Mouse (Mus musculus) heart, adult 9 months (tissue): ENCODE data around the gene 6330403K07Rik.

Experiments used
- DNase-seq, 2 experiments: peaks; one replicate each; pipeline ENCODE4 v3.0.0; 2022; ENCODE audit warnings: low spot score in 2 of 2

6330403K07Rik gene

DNA sequence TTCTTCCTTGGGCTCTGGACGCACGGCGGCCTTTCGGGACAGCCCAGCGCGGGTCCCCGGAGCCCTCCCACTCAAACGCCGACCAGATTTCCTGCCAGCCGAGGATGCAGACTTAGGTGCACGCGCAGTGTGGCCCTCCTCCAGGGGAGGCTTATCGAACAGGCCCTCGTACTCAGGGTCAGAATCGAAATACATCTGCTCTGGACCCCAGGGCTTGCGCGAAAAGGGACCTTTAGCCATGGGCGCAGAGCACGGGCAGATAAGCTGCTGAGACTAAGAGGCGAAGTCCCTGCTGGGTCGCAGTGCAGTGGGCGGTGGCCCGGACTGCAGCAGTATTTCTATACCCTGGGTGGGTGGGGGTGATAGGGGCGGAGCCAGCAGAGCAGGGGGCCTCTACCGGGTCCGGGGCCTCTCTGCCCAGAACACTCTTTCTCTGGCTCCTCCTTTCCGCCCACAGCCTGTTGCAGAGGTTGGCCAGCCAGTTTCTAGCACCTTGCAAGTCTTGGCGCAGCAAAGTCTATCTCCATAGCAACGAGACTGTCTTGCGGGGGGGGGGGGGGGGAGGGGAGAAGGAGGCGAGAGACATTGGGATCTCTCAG lies at the start of gene 6330403K07Rik:
Gene 6330403K07Rik (minus strand): TSS at position 351 of the 599 bp plus-strand sequence.
- DNase-seq = no peak

DNA sequence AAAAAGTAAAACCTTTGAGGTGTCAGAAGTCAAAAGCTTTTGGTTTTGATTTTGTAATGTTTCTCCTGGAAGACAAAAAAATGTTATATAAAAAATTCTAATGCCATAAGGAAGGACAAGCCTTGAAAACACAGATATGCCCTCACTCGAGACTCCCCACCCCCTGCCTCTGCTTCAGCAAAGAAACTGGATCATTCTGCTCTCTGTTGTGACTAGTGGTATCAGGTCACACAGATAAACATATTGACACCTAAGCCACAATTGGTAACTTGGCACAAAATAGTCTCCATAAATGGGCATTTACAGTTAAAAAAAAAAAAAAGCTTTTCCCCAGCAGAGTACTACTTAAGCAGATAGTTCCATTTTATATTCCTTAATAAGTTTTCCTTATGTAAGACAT lies 43.0 kb upstream of the 6330403K07Rik start:
- no peak for DNase-seq

DNA sequence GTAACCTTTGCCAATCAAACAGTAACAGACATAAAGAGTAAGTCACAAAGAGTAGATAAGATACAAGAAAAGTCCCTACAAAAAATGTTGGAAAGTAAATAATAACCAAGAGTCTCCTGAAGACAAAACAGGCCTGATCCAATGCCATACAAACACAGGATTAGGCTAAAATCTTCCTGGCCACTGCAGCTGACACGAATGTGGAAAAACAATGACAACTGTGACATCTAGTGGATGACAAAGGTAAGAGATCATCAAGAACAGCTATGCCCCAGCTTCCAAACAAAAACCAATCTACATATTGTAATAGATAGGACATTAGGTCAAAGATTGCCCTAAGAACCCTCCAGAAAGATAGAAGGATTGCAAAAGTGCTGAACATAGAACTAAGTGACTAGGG lies 19.2 kb upstream of the 6330403K07Rik start:
- DNase-seq = no peak

DNA sequence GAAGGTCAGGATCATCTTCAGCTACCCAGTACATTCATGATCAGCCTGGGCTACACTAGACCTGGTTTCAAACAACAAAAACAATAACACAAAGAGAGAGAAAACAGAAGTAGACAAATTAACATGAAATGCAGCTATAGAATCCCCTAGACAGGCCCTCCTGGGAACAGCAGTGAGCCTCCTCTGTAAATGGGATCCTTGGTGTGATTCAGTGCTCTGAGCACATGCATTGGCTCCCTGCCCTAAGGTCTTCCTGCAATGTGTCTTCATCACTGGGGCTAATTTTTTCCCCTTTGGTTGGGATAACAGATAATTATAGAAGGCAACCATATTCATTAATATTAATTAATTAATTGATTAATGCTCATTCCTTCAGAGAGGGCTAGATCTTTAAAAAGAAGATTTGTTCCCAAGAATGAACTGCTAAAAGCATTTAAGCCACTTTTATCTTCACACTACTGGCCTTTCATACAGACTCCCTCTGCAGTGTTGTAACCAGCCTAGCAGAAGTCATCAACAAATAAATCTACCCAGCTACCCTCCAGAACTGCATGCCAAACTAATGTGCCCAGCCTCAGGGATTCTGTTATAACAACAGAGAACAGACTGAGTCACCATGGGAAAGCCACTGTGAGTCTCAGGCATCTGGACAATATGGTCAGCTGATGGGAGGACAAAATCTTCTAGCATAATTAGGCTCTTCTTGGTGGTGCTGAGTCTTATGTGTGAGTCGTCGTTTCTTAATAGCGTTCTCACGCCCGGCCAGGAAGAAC lies 6.4 kb upstream of the 6330403K07Rik start:
- DNase-seq = no peak

DNA sequence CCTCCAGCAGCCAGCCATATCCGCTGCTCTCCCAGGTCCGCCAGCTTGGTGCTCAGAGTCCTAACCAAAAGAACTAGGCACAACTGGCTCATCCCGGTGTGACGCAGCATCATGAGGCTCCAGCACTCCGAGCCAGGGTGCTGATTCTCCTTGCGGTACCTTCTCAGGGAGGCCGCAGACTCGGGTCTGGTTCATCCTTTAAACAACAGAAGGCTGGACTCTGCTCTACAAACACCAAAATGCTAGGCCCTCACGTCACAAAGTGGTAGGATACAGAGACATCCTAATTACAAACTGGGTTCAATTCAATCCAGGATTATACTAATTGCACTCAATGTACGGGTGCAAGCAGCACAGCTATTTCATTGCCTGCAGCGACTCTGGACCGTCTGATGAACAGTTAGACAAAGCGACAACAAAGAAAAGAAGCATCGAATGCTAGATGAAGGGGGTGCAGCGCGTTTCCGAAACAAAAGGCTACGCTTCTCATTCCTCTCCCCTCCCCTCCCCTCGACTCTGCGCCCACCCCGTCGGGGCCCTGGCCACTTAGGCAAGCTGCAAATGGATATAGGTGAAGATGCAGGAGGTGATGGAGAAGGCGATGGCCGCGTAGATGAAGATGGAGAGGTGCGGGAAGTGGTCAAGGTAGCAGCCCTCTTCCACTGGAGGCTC lies 686 bp downstream of the 6330403K07Rik start:
- no peak for DNase-seq

DNA sequence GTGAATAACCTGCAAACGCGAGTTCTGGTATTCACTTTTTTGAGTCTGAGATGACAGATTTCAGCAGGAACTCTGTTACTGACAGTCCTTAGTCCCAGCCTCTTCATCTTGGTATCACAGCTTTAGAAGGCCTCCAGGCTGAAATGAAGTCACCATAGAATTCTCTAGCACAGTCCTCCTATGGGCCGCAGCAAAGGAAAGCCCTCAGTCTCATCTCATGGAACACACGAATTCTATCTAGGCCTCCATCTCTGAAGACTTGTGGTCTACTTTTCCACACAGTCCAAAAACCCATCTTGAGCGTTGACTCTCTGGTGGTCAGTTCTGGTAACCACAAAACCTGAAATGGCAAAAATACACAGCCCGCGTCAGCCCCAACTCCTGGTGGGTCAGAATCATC lies 1.2 kb downstream of the 6330403K07Rik start:
- no peak for DNase-seq

DNA sequence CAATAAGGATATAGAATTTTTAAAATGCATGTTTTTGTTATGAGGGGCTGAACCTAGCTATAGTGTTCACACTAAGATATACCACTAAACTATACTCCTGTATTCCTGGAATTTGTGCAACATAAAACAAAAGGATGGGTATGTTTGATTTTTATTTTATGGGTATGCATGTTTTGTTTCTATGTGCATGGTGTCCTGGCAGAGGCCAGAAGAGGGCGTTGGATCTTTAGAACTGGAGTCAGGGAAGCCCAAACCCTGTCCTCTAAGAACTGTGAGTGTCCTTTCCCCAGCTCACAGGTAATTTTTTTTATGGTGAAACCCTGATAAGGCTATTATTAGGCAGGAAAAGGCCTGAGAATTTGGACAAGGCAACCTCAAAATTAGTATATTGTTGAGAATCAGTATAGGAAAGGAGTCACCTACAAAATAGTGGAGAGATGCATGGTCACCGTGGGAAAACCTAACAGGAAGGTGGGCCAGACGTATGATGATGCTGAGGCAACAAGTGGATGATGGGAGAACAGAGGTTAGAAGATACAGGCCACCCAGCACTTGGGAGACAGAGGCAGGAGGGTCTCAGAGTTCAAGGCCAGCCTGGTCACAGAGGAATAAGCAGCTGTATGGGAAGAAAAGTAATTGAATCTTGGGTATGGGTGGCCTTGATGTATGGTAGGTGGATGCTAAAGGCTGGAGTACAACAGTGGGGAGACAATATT lies 3.8 kb downstream of the 6330403K07Rik start:
- DNase-seq = no peak

DNA sequence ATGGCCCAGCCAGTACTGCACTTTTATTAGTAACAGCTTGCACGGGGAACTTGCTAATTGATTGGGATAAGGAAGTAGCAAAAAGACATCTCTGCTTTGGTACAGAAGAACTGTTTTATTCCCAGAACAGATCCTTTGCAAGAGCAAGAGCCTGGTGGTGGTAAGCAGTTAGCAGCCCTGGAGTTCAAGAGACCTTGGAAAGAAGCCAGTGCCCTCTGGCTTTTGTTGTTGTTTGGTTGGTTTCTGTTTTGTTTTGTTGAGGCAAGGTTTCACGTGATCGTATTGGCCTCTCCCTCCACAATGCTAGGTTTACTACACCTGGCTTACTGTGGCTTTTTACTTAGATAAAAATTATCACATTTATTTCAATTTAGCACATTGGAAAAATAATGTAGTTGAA lies 5.0 kb downstream of the 6330403K07Rik start:
- no peak for DNase-seq

DNA sequence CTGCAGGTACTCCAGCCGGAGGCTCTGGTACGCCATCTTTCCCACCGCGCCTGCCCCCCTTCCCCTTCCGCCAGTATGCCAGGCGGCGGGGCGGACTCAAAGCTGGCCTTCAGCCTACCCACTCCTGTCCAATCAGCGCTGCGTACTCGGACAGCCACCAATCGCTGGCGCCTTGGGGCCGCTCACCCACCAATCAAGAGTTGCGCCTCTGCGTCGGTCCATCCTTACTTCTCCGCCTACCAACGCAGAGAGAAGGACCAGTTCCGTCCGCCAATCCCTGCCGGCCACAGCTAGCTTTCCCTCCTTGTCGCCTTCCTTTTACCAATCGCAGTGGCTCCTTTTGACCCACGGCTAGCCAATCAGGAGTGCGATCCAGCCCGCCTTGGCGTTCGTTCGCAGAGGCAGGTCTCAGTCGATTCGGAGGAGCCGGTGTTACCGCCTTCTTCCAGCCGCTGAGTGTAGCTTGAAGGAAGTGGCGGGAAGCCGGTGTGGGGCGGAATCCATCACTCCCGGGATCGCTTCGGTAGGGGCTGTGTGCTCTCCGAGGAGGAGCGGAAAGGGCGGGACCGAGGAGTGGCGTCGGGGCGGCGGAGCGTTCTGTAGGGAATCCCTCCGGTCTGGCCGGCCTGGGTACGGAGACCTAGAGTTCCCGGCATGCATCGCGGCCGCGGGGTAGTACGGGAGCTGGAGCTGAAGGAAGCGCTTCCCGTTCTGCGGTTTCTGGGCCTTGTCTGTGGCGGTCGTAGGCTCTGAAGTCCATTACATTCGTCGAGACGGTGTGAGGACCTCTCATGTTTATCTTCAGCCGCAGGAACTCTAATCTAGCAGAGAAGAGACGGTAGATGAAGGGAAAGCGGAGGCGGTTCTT lies 13.9 kb downstream of the 6330403K07Rik start, which contains the start of the genes Mis12 and Derl2:
Gene Mis12 (plus strand): TSS at position 411 of the 868 bp plus-strand sequence.
Gene Derl2 (minus strand): TSS at position 641 of the 868 bp plus-strand sequence.
- DNase-seq = peak; percentile 99 to 100

DNA sequence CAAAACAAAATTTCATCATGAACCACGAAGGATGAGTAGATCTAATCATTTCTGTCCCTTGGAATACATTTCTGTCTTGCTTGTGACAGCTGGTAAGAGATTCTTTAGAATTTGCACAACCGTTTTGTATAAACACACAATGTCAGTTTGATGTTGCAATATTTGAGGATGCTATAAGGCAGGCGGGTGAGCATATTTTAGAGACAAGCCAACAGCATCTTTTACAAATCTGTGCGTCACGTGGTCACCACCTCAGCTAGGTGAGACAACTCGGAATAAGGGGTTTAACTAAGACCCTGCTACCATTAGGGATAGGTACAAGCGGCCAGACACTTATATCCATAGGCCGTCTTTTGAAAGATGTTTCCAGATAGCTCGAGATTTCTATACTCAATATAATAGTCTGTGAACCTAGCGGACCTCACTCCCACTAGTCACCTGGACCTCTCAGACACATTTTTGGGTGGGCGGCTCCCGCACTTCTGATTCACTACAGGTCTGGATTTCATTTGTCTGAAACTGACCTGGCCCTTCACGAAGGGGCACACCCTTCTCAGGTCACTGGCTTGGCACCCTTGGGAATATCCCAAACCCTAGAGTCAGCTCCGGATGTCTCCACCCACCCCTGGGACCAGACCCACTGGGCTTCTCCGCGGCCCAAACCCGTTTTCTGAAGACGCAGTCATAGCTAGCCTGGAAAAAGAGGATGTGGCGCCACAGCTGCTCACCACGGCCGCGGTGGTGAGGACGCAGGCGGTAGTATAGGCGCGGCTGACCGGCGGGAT lies 14.7 kb downstream of the 6330403K07Rik start:
- no peak for DNase-seq

DNA sequence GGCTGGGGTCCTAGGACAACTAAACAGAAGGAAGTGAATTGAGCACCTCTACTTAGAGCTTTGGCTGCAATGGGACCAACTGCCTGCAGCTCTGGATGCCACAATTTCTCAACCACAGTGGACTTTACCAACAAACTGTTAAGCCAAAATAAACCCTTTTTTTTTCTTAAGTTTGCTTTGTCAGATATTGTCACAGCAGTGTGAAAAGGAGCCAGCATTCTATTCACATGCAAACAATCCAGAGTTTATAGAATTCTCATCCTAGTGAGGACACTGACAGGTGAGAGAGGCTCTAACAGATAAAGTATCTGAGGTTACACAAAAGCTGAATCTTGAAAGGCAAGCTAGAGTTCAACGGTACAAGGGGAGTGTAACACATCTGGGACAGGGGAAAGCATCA lies 16.3 kb downstream of the 6330403K07Rik start:
- DNase-seq = no peak

DNA sequence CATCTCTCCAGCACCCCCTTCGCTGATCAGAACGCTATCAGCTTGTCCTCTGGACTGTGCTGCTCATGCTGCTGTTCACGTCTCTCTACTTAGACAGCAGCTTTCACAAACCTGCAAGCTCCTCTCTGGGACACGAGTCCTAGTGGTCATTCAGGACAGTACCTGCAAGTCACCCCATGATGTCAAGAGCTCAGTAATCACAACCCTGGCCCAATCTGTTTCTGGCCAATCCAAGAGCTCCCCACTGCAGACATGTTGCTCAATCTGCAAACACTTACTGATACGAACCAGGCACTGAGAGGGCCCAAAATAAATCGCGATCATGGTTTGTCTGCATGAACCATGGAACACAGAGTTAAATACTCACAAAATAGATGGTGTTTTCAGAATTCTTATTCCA lies 20.6 kb downstream of the 6330403K07Rik start:
- peak; percentile 29 to 48 for DNase-seq

DNA sequence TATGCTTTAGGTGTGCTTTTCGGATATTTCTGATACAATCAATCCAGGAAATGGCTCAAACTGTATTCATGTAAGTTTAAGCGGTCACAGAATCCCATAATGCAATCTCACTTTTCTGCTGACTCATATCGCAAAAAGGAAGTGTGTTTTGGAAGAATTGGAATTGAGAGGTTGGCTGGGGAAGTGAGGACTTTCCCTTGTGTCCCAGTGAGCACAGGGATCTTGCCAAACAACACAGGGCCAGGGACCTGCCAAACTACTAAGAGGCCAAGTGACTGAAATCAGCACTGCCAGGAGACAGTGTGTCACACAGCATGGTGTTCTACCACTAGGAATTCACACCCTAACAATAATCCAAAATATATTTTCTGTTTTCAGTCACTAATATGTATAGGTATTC lies 25.0 kb downstream of the 6330403K07Rik start:
- DNase-seq = peak; percentile 61 to 72

DNA sequence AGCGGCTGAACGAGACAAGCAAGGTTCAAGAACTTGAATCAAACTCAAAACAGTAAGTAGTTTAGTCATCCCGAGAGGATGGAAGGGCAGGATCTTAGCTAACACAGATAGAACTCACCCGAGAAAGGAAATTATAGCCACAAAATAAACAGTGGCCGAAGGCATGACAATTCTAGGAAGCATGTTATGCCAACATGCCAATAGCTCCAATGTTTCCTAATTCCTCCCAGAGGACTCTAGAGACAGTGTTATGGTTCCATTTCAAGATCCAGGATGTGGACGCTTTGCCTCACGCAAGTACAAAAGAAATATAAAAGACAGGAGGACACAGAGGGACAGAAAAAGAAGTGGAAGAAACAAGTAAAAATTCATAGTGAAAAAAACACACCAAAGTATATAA lies 25.5 kb downstream of the 6330403K07Rik start:
- no peak for DNase-seq

DNA sequence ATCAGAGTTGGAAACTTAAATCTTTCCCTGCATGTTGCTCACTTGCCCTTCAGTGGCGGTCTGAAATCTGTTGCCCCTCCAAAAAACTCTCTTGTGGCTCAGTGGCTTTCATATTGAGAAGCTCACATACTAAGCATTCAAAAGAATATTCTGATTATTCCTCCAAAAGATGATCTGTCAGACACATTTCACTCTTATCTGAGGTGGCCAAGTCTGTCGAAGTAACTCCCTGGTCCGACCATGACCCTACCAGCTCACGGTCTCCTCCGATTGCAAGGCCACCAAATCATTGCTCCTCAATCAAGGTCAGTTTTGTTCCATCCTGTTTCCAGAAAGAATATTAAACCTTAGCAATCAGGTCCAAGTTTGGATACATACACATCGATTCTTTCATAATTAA lies 26.3 kb downstream of the 6330403K07Rik start:
- DNase-seq = no peak

DNA sequence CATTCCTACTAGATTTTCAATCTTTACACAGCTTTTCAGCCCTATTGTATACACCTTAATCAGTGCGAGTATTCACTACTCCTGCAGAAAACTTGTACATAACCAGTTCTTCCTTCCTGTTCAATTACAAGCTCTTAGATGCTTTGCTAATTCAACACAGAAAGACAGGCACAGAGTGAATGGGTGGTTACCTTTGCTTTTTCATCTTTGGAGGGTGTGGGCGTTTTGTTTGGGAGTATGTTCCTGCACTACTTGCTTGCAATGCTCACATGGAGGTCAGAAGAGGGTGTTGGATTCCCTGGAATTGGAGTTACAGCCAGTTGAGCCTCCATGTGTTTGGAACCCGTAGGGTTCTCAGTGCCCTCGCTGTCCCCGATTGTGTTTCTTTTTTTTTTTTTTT lies 28.3 kb downstream of the 6330403K07Rik start:
- DNase-seq = no peak

DNA sequence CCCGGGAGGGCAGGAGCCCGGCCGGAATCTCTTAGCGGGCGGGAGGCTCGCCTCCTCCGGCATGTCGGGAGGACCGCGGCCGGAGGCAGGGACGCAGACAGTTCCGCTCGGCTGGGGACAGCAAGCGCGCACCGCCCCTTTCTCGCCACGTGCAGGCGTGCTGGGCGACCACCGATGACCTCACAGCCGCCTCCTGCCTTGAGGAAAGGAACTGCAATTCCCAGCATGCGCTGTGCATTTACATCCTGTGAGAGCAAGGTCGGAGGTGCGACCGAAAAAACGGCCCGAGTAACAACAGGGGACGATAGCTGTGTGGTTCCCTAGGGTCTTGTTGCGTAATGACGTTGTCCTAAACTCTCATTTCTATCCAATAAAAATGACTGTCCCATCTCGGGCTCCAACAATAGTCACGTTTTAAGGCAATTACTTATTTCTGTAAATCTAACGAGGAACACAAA lies 29.0 kb downstream of the 6330403K07Rik start, which contains the start of gene Dhx33:
Gene Dhx33 (minus strand): TSS at position 122 of the 458 bp plus-strand sequence.
- peak; percentile 97 to 98 for DNase-seq

DNA sequence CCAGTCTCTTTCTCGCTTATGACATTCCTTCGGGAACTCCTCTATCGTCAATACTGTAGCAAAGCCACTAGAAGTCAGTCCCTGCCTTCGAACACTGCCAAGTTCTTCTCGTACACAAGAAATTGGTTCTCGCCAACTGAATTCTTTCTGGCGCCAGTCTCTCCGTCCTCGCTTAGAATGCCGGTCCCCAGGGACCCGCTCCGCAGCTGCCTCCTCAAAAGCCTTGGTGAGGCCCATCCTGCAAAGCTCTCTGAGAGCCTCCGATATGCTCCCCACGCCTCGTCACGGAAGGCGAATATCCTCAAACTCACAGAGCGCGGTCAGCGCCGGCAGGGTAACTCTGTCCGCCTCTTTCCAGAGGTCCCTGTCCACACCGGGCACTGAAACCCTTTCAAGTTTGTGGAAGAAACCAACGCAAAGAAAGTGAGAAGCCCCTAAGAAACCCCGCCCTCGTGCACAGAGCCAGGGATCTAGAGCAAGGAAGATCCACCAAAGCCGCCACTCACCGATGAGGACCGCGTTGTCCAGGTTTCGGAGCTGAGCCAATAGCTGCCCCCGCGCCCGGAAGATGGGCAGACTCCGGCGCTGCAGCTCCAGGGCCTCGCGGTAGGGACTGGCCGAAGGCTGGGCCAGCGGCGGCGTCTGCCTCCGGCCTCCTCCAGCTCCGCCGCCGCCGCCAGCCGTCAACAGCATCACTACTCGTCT lies 29.6 kb downstream of the 6330403K07Rik start:
- DNase-seq = no peak

DNA sequence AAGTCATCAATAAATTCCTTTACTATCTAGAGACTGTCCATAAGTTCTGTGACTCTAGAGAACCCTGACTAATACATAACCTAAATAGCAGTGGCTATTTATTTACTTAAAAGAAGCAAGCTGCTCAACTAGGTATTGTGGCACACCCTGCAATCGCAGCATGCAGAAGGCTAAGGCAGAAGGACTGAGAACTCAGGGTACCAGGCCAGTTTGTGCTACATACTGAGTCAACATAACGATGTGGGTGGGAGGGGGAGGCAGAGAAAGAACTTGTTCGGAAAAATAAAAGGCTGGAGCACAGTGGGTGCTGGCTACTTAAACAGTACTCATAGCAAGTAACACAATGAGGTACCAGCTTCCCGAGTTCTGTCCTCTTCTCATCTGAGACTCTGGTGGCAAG lies 32.1 kb downstream of the 6330403K07Rik start:
- DNase-seq = no peak
